In the genomic region with DNA sequence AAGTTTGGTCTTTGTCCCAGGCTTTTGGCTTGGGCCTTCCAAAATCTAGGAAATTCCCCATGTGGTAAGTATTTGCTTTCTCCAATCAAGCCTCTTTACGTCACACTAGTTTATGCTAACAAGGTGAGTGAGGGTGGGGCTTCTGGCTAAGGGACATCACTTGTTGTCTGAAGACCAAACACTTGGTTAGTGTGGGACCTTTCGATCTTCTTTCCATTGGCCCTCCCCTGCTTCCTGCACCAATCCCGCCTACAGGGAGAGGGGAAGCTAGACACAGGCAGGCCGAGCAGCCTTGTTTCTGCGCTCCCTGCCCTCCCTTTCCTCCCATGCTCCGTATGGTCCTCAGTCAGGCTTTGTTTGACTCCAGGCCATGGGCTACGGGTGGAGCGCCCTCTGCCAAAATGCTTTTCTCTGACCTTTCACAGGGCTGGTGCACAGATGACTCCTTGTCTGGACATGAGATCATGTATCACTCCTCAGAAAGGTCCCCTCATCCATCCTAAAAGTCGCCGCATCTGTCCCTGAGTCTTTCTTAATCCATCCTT, we compare ENCODE assay signal across 13 mouse cellular contexts. TPM values are rescaled to one million over a fixed set of nuclear protein-coding genes. Genes with fewer than 3 reads are reported as not detected.
DNase-seq lines count a peak whose midpoint lies in the region.
"Had no signal": no experiment of that assay in that cellular context is flagged by ENCODE, and none has a peak within 500 bp of the region (broad histone marks: within the 10 kb centered on the region; RNA-seq: fewer than 3 reads in every experiment).

No protein-coding gene starts in this region.

- DNase-seq in gastrocnemius, postnatal 25 days = peak; percentile 16
- no peak for DNase-seq in gastrocnemius, postnatal 14 days
- DNase-seq in ES-CJ7 (ENCODE audit: low read depth, low spot score) = peak; percentile 85
- peak; percentile 98 for DNase-seq in R1 (ENCODE audit: low read depth, low spot score)
- no peak for DNase-seq in kidney, postnatal 25 days
- no peak for DNase-seq in spleen, postnatal 10 days (ENCODE audit: low spot score in 2 of 2)
- DNase-seq: adrenal gland, postnatal 10 days; adrenal gland, postnatal 36 days; cerebellum, adult 18-20 months; cerebellum, adult 9-10 months; cerebellum, postnatal 14 days; heart, postnatal 36 days; kidney, adult 11 months had no signal

- intact Hi-C loops in gastrocnemius, postnatal 14 days (cut with DNase I; ENCODE audit: low total_unique reads) = no loop called here

RNA-seq across cellular contexts. Expression of a gene that starts 12.7 kb away (rescaled TPM):
- 100 to 1,000 TPM; 228 to 279 TPM for total RNA-seq in gastrocnemius, postnatal 25 days (2021)
- total RNA-seq in gastrocnemius, postnatal 14 days (2021) = 100 to 1,000 TPM; 235 to 280 TPM

RNA-seq across cellular contexts. Expression of a gene that starts 29.6 kb away (rescaled TPM):
- total RNA-seq in gastrocnemius, postnatal 25 days (2021) = 10 to 100 TPM in 1 of 2 experiments, 1 to 10 TPM in 1; 7.7 to 10.4 TPM
- total RNA-seq in gastrocnemius, postnatal 14 days (2021) = 10 to 100 TPM; 12.8 to 13.0 TPM

RNA-seq across cellular contexts. Expression of a gene that starts 29.8 kb away (rescaled TPM):
- total RNA-seq in gastrocnemius, postnatal 25 days (2021) = under 1 TPM; 0.20 to 0.43 TPM
- total RNA-seq in gastrocnemius, postnatal 14 days (2021) = under 1 TPM; 0.35 to 0.74 TPM

RNA-seq across cellular contexts. Expression of a gene that starts 43.2 kb away (rescaled TPM):
- 100 to 1,000 TPM; 182 to 200 TPM for total RNA-seq in gastrocnemius, postnatal 25 days (2021)
- total RNA-seq in gastrocnemius, postnatal 14 days (2021) = 100 to 1,000 TPM; 144 to 150 TPM

RNA-seq across cellular contexts. Expression of a gene that starts 43.3 kb away (rescaled TPM):
- total RNA-seq in gastrocnemius, postnatal 25 days (2021) = 100 to 1,000 TPM; 338 to 360 TPM
- total RNA-seq in gastrocnemius, postnatal 14 days (2021) = 100 to 1,000 TPM; 334 to 384 TPM

Comparison
In these comparisons a context has a peak if more than half of its experiments do, and no peak if none do; other contexts are left out.
1. DNase-seq: peak in gastrocnemius, postnatal 25 days (single experiment), ES-CJ7 (single experiment) and R1 (single experiment); none in gastrocnemius, postnatal 14 days (single experiment), kidney, postnatal 25 days (0 of 2) and spleen, postnatal 10 days (0 of 2).